Mouse (Mus musculus) left cerebral cortex, adult 11 months (tissue): Measurements from ENCODE around the gene Pnpla1.

Experiments
- DNase-seq: peaks from one replicate; pipeline ENCODE4 v3.0.0; 2022; ENCODE audit warnings: low spot score

The Pnpla1 gene

GRCm38 (mm10) chr17:28885231-28885630 is 27.0 kb downstream of the Pnpla1 start:
- no peak for DNase-seq

- no peak for DNase-seq
These were observed 28.1 kb downstream of the Pnpla1 start for GRCm38 (mm10) chr17:28886266-28886665.

- no peak for DNase-seq
These were observed 36.0 kb downstream of the Pnpla1 start for GRCm38 (mm10) chr17:28894050-28894767.

GRCm38 (mm10) chr17:28895217-28895875 is 37.1 kb downstream of the Pnpla1 start:
- DNase-seq, result no peak

GRCm38 (mm10) chr17:28896095-28896780 is 38.0 kb downstream of the Pnpla1 start:
- no peak for DNase-seq

GRCm38 (mm10) chr17:28897817-28898216 is 39.6 kb downstream of the Pnpla1 start:
- DNase-seq, result no peak

- no peak for DNase-seq
These were observed 40.0 kb downstream of the Pnpla1 start for GRCm38 (mm10) chr17:28898249-28898648.

- DNase-seq, result no peak
These were observed 41.2 kb downstream of the Pnpla1 start for GRCm38 (mm10) chr17:28899427-28899826.

GRCm38 (mm10) chr17:28901559-28901958 is 43.3 kb downstream of the Pnpla1 start:
- no peak for DNase-seq

GRCm38 (mm10) chr17:28904546-28905376 is 46.5 kb downstream of the Pnpla1 start:
- peak; percentile 59 for DNase-seq

GRCm38 (mm10) chr17:28905377-28905916 is 47.2 kb downstream of the Pnpla1 start:
- DNase-seq, result no peak

GRCm38 (mm10) chr17:28907959-28908358 is 49.7 kb downstream of the Pnpla1 start:
- DNase-seq, result peak; percentile 45

- no peak for DNase-seq
These were observed 51.2 kb downstream of the Pnpla1 start for GRCm38 (mm10) chr17:28909252-28909941.

- DNase-seq, result no peak
These were observed 51.9 kb downstream of the Pnpla1 start for GRCm38 (mm10) chr17:28910139-28910538.

- no peak for DNase-seq
These were observed 55.0 kb downstream of the Pnpla1 start for GRCm38 (mm10) chr17:28913200-28913599.

GRCm38 (mm10) chr17:28913940-28914339 is 55.7 kb downstream of the Pnpla1 start:
- DNase-seq, result no peak

GRCm38 (mm10) chr17:28915060-28915628 is 56.9 kb downstream of the Pnpla1 start, which contains the start of gene 4930539E08Rik:
Gene 4930539E08Rik (minus strand): TSS chr17:28915324.
- no peak for DNase-seq

GRCm38 (mm10) chr17:28916520-28916919 is 58.3 kb downstream of the Pnpla1 start:
- no peak for DNase-seq

- DNase-seq, result no peak
These were observed 62.9 kb downstream of the Pnpla1 start for GRCm38 (mm10) chr17:28921086-28921485.

GRCm38 (mm10) chr17:28922096-28922495 is 63.9 kb downstream of the Pnpla1 start:
- no peak for DNase-seq
